Mouse (Mus musculus): ENCODE data around the gene Abca1. TPM values are rescaled to one million over a fixed set of nuclear protein-coding genes. Genes with fewer than 3 reads are reported as not detected.

Abca1 gene
- polyA plus RNA-seq, 1 experiment = 0.77 TPM

DNA sequence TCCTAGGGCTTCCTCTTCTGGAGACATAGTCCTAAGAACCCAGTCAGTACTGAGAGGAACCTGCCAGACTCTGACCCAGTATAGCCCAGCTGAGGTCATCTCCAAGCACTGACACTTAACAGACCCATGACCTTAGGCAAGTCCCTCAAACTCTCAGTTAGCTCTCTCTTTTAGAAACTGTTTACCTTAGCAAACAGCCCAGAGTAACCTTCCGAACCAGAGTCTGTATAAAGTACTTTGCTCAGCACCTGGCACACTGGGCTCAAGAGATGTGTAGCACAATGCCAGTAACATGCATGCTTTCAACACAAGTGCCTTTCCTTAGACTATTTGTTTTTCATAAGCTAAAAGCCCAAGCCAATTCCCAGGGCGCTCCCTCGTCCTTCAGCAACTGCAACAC is 79.4 kb downstream of the Abca1 start:
- Histone ChIP-seq H3K4me3 (replicated peaks) (no peak overlapping the region), H3K4me1 (no peaks in the 10 kb centered on the region), H3K27me3 (replicated peaks) (no peaks in the 10 kb centered on the region), H3K36me3 (replicated peaks; ENCODE audit: low read length) (peaks cover 5% of the 10 kb centered on the region), H3K9me3 (peaks cover 9% of the 10 kb centered on the region)
- no peak for TF ChIP-seq FLI1 (IDR thresholded peaks at IDR 0.05; ENCODE audit: low read length)

DNA sequence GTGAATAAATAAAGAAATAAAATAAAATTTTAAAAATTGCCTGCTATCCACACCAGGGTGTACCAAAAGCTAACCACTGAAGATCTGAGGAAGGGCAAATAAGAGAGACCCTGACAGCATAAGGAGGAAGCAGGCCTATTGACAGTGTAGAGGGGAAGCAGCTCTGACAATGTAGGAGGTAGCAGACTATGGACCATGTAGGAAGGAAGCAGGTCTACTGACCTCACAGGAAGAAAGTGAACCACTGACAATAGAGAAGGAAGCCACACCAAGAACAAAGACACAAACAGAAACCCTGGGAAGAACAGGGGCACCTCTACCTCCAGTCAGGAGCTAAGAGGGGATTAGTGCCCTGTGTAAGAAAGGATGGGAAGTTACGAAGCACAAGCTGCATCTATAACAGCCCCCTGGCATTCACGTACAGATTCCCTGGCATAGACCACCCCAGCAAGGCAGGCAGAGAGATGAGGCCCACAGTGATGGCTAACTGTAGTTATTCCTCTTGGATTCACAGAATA is 80.8 kb downstream of the Abca1 start:
- Histone ChIP-seq H3K36me3 (replicated peaks; ENCODE audit: low read length) (peaks cover 10% of the 10 kb centered on the region), H3K4me3 (replicated peaks) (no peak overlapping the region), H3K9me3 (peaks cover 19% of the 10 kb centered on the region), H3K27me3 (replicated peaks) (no peaks in the 10 kb centered on the region), H3K4me1 (no peaks in the 10 kb centered on the region)
- TF ChIP-seq FLI1 (IDR thresholded peaks at IDR 0.05; ENCODE audit: low read length) (no peak), GATA1 (IDR thresholded peaks at IDR 0.05; ENCODE audit: borderline replicate concordance, low read length) (no peak)

DNA sequence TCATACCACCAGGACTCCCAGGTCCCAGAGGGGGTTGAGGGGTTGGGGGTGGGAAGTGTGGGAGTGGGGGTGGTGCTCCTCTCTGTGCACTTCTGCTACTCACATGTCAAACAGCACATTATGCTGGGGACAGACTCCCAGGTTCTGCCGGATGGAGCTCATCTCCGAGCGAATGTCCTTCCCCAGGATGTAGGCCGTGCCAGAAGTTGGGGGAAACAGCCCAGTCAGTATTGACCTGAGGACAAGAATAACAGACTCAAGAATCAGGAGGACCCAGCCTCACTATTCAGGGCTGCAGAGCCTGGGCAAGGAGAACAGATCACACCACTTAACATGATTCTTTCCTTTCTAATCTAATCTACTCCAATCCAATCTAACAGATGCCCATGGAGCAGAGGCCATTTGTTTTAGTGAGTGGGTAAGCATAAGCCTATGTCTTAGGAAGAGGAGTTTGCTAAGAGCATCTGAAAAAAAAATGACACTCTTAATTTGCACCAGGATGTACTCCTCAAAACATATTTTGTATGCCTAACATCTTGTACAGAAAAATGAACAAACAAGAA is 82.8 kb downstream of the Abca1 start:
- Histone ChIP-seq H3K27me3 (replicated peaks) (no peaks in the 10 kb centered on the region), H3K4me3 (replicated peaks) (no peak overlapping the region), H3K9me3 (peaks cover 23% of the 10 kb centered on the region), H3K36me3 (replicated peaks; ENCODE audit: low read length) (peaks cover 8% of the 10 kb centered on the region), H3K4me1 (no peaks in the 10 kb centered on the region)
- TF ChIP-seq FLI1 (IDR thresholded peaks at IDR 0.05; ENCODE audit: low read length) (no peak), GATA1 (IDR thresholded peaks at IDR 0.05; ENCODE audit: borderline replicate concordance, low read length) (no peak)

DNA sequence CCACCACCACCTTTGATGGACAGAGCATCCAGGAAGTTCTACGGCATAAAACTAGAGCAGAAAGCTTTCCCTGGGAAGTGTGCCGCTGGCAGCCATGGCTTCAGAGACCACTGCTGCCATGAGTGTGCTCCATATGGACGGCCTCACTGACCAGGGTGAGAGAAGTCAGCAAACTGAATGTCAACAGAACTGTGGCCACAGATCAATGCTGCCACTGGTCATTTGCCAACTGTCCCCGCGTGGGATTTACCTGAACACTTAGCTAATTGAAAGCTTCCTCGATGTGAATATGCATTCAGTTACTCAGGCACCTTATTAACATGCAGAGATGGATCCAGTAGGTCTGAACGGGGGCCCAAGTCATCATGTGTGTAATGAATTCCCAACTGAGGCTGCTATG is 86.7 kb downstream of the Abca1 start:
- Histone ChIP-seq H3K27me3 (replicated peaks) (no peaks in the 10 kb centered on the region), H3K4me3 (replicated peaks) (no peak overlapping the region), H3K9me3 (peaks cover 31% of the 10 kb centered on the region), H3K4me1 (no peaks in the 10 kb centered on the region), H3K36me3 (replicated peaks; ENCODE audit: low read length) (peaks cover 8% of the 10 kb centered on the region)
- TF ChIP-seq GATA1 (IDR thresholded peaks at IDR 0.05; ENCODE audit: borderline replicate concordance, low read length) = no peak
- no peak for TF ChIP-seq FLI1 (IDR thresholded peaks at IDR 0.05; ENCODE audit: low read length)

DNA sequence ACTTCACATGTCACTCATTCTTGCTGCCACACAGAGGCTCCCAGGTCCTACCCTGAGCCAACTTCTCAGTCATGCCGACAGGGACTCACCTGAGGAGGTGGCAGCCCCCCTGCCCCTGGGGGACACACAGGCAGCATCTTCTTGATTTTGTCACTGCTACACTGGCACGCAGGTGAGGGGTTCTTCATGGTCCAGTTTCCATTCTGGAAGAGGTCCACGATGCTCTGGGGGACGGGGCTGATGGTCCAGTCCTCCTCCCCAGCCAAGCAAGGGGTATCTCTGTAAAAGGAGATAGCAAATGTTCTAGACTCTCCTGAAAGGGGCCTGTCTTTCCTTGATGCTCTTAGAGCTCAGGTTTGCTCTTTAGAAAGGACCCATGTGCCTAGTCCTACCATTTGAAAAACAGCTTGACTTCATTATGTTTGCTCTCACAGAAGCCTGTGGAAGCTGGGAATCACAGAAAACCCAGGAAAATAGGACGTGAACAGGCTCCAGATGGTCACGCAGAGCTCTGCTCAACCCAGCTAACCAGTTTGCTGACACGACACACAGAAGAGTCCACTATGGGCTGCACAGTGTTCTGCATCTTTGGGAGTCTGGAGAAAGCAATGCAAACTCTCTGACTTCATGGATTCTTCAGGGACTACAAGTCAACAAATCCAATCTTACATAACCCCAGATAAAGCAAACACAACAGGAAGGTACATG is 97.2 kb downstream of the Abca1 start:
- TF ChIP-seq GATA1 (IDR thresholded peaks at IDR 0.05; ENCODE audit: borderline replicate concordance, low read length) (no peak), FLI1 (IDR thresholded peaks at IDR 0.05; ENCODE audit: low read length) (no peak)
- Histone ChIP-seq H3K36me3 (replicated peaks; ENCODE audit: low read length) (peaks cover 11% of the 10 kb centered on the region), H3K4me1 (no peaks in the 10 kb centered on the region), H3K27me3 (replicated peaks) (no peaks in the 10 kb centered on the region), H3K9me3 (peaks cover 8% of the 10 kb centered on the region), H3K4me3 (replicated peaks) (no peak overlapping the region)

DNA sequence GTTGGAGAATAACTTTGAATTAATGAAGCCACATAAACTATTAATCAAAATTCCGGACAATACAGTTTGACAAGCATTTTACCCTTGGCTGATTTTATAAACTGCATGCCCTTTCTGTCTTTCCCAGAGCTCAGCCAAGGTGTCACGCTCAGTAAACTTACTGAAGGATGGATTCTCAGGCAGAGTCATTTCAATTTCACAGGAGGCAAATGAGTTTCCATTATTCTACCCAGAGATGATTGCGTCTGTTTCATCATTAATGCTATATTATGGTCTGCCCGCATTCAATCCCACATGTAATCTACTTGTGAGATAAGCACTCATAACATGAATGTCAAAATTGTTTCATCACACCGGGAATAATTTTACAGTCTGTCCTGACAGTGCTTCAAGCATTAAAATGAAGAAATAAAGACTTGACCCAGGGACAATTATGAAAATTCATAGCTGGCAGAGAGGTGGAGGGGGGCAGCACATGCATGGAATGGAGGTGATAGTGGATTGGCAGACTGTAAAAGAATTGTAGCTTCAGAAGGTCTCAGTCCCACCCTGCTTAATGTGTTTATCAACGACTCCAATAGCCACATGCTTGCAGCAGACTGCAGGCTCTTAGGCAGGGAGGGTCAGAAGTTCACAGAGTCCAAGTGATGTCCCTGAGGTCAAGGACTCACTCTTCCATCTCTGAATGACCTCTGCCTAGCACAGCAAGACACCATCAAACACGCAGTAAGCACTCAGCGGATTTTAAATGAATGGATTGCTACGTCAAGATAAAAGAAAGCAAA is 113.3 kb downstream of the Abca1 start:
- Histone ChIP-seq H3K4me1 (no peaks in the 10 kb centered on the region), H3K4me3 (replicated peaks) (no peak overlapping the region), H3K36me3 (replicated peaks; ENCODE audit: low read length) (peaks cover 4% of the 10 kb centered on the region), H3K27me3 (replicated peaks) (no peaks in the 10 kb centered on the region), H3K9me3 (peaks cover 6% of the 10 kb centered on the region)
- TF ChIP-seq GATA1 (IDR thresholded peaks at IDR 0.05; ENCODE audit: borderline replicate concordance, low read length) (no peak), FLI1 (IDR thresholded peaks at IDR 0.05; ENCODE audit: low read length) (no peak)

DNA sequence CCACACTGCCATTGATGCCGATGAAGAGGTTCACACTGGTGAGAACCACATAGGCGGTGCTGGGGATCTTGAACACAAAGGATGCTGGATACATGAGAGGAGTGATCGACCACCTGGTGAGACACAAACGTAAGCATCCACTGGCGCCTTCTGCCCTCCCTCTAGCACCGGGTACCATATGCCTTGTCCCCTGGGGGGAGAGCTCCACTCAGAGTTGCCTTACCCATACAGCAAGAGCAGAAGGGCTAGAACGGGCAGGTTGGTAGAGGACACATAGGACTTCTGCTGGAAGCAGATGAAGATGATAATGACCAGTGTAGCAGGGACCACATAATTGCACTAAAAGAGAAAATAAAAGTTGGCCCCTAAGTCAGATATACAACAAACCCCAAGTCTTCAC is 113.9 kb downstream of the Abca1 start:
- Histone ChIP-seq H3K9me3 (peaks cover 6% of the 10 kb centered on the region), H3K36me3 (replicated peaks; ENCODE audit: low read length) (peaks cover 4% of the 10 kb centered on the region), H3K4me1 (no peaks in the 10 kb centered on the region), H3K27me3 (replicated peaks) (no peaks in the 10 kb centered on the region), H3K4me3 (replicated peaks) (no peak overlapping the region)
- TF ChIP-seq GATA1 (IDR thresholded peaks at IDR 0.05; ENCODE audit: borderline replicate concordance, low read length) (no peak), FLI1 (IDR thresholded peaks at IDR 0.05; ENCODE audit: low read length) (no peak)

DNA sequence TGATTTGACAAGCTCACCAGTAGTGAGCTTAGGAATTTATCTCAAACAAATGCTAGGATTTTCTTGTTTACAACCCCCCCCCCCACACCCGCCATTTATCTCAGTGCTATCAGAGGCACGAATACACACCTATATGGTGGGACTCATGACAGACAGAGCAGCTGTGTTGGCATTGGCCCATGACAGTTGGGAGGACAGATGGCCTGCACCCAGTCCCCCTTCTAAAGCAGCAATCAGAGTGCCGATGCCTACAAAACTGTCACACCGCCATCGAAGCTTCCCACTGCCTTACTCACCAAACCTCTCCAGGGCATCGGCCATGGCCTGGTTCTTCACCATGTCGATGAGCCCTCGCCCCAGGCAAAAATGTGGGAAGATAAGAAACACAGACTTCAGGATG is 115.9 kb downstream of the Abca1 start:
- Histone ChIP-seq H3K4me3 (replicated peaks) (no peak overlapping the region), H3K27me3 (replicated peaks) (no peaks in the 10 kb centered on the region), H3K9me3 (peaks cover 6% of the 10 kb centered on the region), H3K36me3 (replicated peaks; ENCODE audit: low read length) (peaks cover 4% of the 10 kb centered on the region), H3K4me1 (no peaks in the 10 kb centered on the region)
- TF ChIP-seq GATA1 (IDR thresholded peaks at IDR 0.05; ENCODE audit: borderline replicate concordance, low read length) (no peak), FLI1 (IDR thresholded peaks at IDR 0.05; ENCODE audit: low read length) (no peak)

DNA sequence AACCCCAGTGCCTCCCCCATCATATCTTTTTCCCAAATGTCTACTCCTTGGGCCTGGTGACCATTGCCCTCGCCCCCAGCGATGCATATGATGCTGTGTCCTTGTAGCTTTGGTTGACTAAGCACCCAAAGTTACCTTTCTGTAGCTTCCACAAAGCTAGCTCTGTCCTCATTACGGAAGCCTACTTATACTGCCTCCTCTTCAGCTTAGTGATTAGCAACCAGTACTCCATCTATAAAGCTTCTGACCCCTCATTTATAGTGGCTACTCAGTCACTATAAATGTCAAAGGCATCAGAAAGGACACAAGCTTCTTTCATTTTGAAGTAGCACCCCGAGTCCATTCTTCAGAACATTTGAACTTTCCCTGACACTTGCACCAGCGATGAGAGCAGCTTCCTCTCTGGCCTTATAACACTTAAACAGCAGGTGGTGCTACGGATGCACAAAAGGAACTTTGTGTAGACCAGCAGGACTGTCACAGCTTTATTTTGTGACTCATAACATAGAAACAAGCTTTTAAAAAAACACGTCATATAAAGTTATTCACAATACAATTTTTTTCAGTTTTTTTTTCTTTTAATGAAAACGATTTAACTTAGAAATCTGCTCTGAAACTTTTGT is 129.3 kb downstream of the Abca1 start:
- TF ChIP-seq GATA1 (IDR thresholded peaks at IDR 0.05; ENCODE audit: borderline replicate concordance, low read length) = no peak
- TF ChIP-seq FLI1 (IDR thresholded peaks at IDR 0.05; ENCODE audit: low read length) = no peak
- no peaks in the 10 kb centered on the region for H3K4me1 ChIP-seq
- H3K36me3 ChIP-seq (replicated peaks; ENCODE audit: low read length) = no peaks in the 10 kb centered on the region
- no peak overlapping the region for H3K4me3 ChIP-seq (replicated peaks)
- no peaks in the 10 kb centered on the region for H3K27me3 ChIP-seq (replicated peaks)
- peaks cover 9% of the 10 kb centered on the region; the same call in 1 of the 2 replicates for H3K9me3 ChIP-seq
